ENCODE assay signal across 30 mouse cellular contexts in genomic region chr1:83169158-83169557, GRCm38 (mm10). TPM values are rescaled to one million over a fixed set of nuclear protein-coding genes. Genes with fewer than 3 reads are reported as not detected.
DNase-seq lines count a peak whose midpoint lies in the region; ATAC-seq lines count a peak whose summit lies in the region.
"Had no signal": no experiment of that assay in that cellular context is flagged by ENCODE, and none has a peak within 500 bp of the region (broad histone marks: within the 10 kb centered on the region; RNA-seq: fewer than 3 reads in every experiment).

No protein-coding gene starts in this region.

- no peak overlapping the region for H3K4me3 ChIP-seq in embryonic facial prominence, embryonic 11.5 days (ENCODE audit: low read depth, low read length)
- H3K4me3 ChIP-seq in embryonic facial prominence, embryonic 10.5 days: no peak overlapping the region
- H3K4me3 ChIP-seq in limb, embryonic 10.5 days: no peak overlapping the region
- H3K4me3 ChIP-seq: hindbrain, embryonic 10.5 days; neural tube, embryonic 15.5 days; stomach, embryonic 15.5 days had no signal

- H3K4me1 ChIP-seq in embryonic facial prominence, embryonic 11.5 days (ENCODE audit: control insufficient read depth, insufficient read depth, low read length): no peaks in the 10 kb centered on the region
- no peaks in the 10 kb centered on the region for H3K4me1 ChIP-seq in embryonic facial prominence, embryonic 10.5 days
- H3K4me1 ChIP-seq in limb, embryonic 10.5 days: peaks cover 10% of the 10 kb centered on the region; the same call in 1 of the 2 replicates
- H3K4me1 ChIP-seq: hindbrain, embryonic 10.5 days; neural tube, embryonic 15.5 days; stomach, embryonic 15.5 days had no signal

- no peak for ATAC-seq in embryonic facial prominence, embryonic 11.5 days (replicated peaks; ENCODE audit: insufficient number of reproducible peaks, low FRiP score, low TSS enrichment, low read depth)
- ATAC-seq: inflammation-experienced regulatory T-cells, adult 6 months; midbrain, embryonic 16.5 days had no signal

- H3K9me3 ChIP-seq in embryonic facial prominence, embryonic 11.5 days (replicated peaks; ENCODE audit: control insufficient read depth, low read length): no peaks in the 10 kb centered on the region
- no peaks in the 10 kb centered on the region for H3K9me3 ChIP-seq in embryonic facial prominence, embryonic 10.5 days
- H3K9me3 ChIP-seq in limb, embryonic 10.5 days (replicated peaks): no peaks in the 10 kb centered on the region
- H3K9me3 ChIP-seq: hindbrain, embryonic 10.5 days; neural tube, embryonic 15.5 days; stomach, embryonic 15.5 days had no signal

- H3K9ac ChIP-seq in embryonic facial prominence, embryonic 11.5 days (replicated peaks; ENCODE audit: low read length): no peak overlapping the region
- H3K9ac ChIP-seq: neural tube, embryonic 15.5 days; stomach, embryonic 15.5 days had no signal

- H3K36me3 ChIP-seq in embryonic facial prominence, embryonic 11.5 days (replicated peaks; ENCODE audit: control insufficient read depth, insufficient read depth, low read depth, low read length): no peaks in the 10 kb centered on the region
- no peaks in the 10 kb centered on the region for H3K36me3 ChIP-seq in embryonic facial prominence, embryonic 10.5 days (replicated peaks)
- H3K36me3 ChIP-seq in limb, embryonic 10.5 days: no peaks in the 10 kb centered on the region
- H3K36me3 ChIP-seq: hindbrain, embryonic 10.5 days; neural tube, embryonic 15.5 days; stomach, embryonic 15.5 days had no signal

- no peaks in the 10 kb centered on the region for H3K27me3 ChIP-seq in embryonic facial prominence, embryonic 11.5 days (ENCODE audit: control insufficient read depth, insufficient read depth, low read length)
- H3K27me3 ChIP-seq in embryonic facial prominence, embryonic 10.5 days (replicated peaks; ENCODE audit: low read depth, poor library complexity, severe bottlenecking): no peaks in the 10 kb centered on the region
- no peaks in the 10 kb centered on the region for H3K27me3 ChIP-seq in limb, embryonic 10.5 days (ENCODE audit: low read depth, poor library complexity, severe bottlenecking)
- H3K27me3 ChIP-seq: neural tube, embryonic 15.5 days; stomach, embryonic 15.5 days had no signal

- H3K27ac ChIP-seq in embryonic facial prominence, embryonic 11.5 days (replicated peaks; ENCODE audit: low read depth, low read length): no peak overlapping the region
- no peak overlapping the region for H3K27ac ChIP-seq in embryonic facial prominence, embryonic 10.5 days (replicated peaks)
- peak overlapping the region; percentile 36; the same call in 1 of the 2 replicates for H3K27ac ChIP-seq in limb, embryonic 10.5 days
- H3K27ac ChIP-seq: hindbrain, embryonic 10.5 days; neural tube, embryonic 15.5 days; stomach, embryonic 15.5 days had no signal

- peak; percentile 80 for DNase-seq in embryonic facial prominence, embryonic 11.5 days (ENCODE audit: low spot score)
- DNase-seq in embryonic facial prominence, embryonic 10.5 days (ENCODE audit: low spot score): no peak
- DNase-seq in NIH3T3 (ENCODE audit: low read depth): peak; percentile 28
- DNase-seq in embryo, embryonic 9.5 days (ENCODE audit: extremely low spot score): peak; percentile 9
- no peak for DNase-seq in limb, embryonic 10.5 days (ENCODE audit: low spot score)
- DNase-seq in adrenal gland, adult 8-10 months: no peak
- no peak for DNase-seq in cerebellum, postnatal 14 days
- no peak for DNase-seq in right cerebral cortex, postnatal 14 days
- DNase-seq: cerebellum, adult 11 months; cerebellum, postnatal 10 days; gastrocnemius, postnatal 25 days; kidney, adult 2 months; kidney, postnatal 25 days; layer of hippocampus, adult 9-11 months; liver; lung, postnatal 14 days; thymus, adult 18-20 months had no signal

- WGBS in embryonic facial prominence, embryonic 11.5 days: 73% methylated on average over 3 of the region's 3 CpGs
- 79% methylated on average over 3 of the region's 3 CpGs for WGBS in embryonic facial prominence, embryonic 10.5 days
- 80% methylated on average over 3 of the region's 3 CpGs for WGBS in limb, embryonic 10.5 days

- no peak overlapping the region for H3K4me2 ChIP-seq in embryonic facial prominence, embryonic 11.5 days (ENCODE audit: low read depth, low read length)
- H3K4me2 ChIP-seq: neural tube, embryonic 15.5 days; stomach, embryonic 15.5 days had no signal

RNA-seq across cellular contexts. Expression of gene Daw1, which starts 9.6 kb away (rescaled TPM):
- polyA plus RNA-seq in embryonic facial prominence, embryonic 11.5 days (2014; fragmentation: Nextera tagmentation; extraction: Ambion mirVana): not detected in 2 replicates
- polyA plus RNA-seq in embryonic facial prominence, embryonic 10.5 days (2016; fragmentation: Nextera tagmentation; extraction: Ambion mirVana): 0.18 TPM in 1 of 2 replicates, not detected in the other
- polyA plus RNA-seq in limb, embryonic 10.5 days (2016; fragmentation: Nextera tagmentation; extraction: Ambion mirVana): not detected in 2 replicates
- not detected for total RNA-seq in adrenal gland, adult 8-10 months (2022)
- total RNA-seq: adrenal gland, adult 18-20 months; gastrocnemius, postnatal 25 days; heart, adult 8-10 months; megakaryocyte, adult 5-6 weeks; MEL had no signal
- polyA plus RNA-seq: heart, postnatal 0 days; liver, embryonic 16.5 days had no signal

RNA-seq across cellular contexts. Expression of gene Ccl20, which starts 52.6 kb away (rescaled TPM):
- polyA plus RNA-seq in embryonic facial prominence, embryonic 11.5 days (2014; fragmentation: Nextera tagmentation; extraction: Ambion mirVana): not detected in 2 replicates
- not detected in 2 replicates for polyA plus RNA-seq in embryonic facial prominence, embryonic 10.5 days (2016; fragmentation: Nextera tagmentation; extraction: Ambion mirVana)
- polyA plus RNA-seq in limb, embryonic 10.5 days (2016; fragmentation: Nextera tagmentation; extraction: Ambion mirVana): not detected in 2 replicates
- not detected for total RNA-seq in adrenal gland, adult 8-10 months (2022)
- total RNA-seq: adrenal gland, adult 18-20 months; gastrocnemius, postnatal 25 days; heart, adult 8-10 months; megakaryocyte, adult 5-6 weeks; MEL had no signal
- polyA plus RNA-seq: forebrain, embryonic 11.5 days; heart, postnatal 0 days; liver, embryonic 16.5 days; midbrain, embryonic 16.5 days; neural tube, embryonic 15.5 days; urinary bladder, adult 2 months had no signal

Comparison
In these comparisons a context has a peak if more than half of its experiments do, and no peak if none do; other contexts are left out.
1. DNase-seq: peak in embryonic facial prominence, embryonic 11.5 days (single experiment), NIH3T3 (single experiment) and embryo, embryonic 9.5 days (single experiment); none in embryonic facial prominence, embryonic 10.5 days (single experiment), limb, embryonic 10.5 days (single experiment), adrenal gland, adult 8-10 months (single experiment), cerebellum, postnatal 14 days (0 of 2) and right cerebral cortex, postnatal 14 days (single experiment).